Mouse (Mus musculus): ENCODE measurements around the gene Wdr35.
"Not testable (repeated sequence)": the region's sequence is repeated elsewhere in the genome, so short reads cannot be mapped to it uniquely, and the experiment has no call there.

The Wdr35 gene

GRCm38 (mm10) chr12:9007146-9007545 lies 33.5 kb downstream of the Wdr35 start:
- DNase-seq (ENCODE audit: low spot score in 2 of 2), result no peak

- DNase-seq (ENCODE audit: low spot score in 2 of 2), result no peak
Observed at GRCm38 (mm10) chr12:9007811-9008210, 34.1 kb downstream of the Wdr35 start.

GRCm38 (mm10) chr12:9010311-9010710 lies 36.6 kb downstream of the Wdr35 start:
- no peak for DNase-seq (ENCODE audit: low spot score in 2 of 2)

GRCm38 (mm10) chr12:9016376-9016775 lies 42.7 kb downstream of the Wdr35 start:
- no peak for DNase-seq (ENCODE audit: low spot score in 2 of 2)

GRCm38 (mm10) chr12:9020431-9020830 lies 46.7 kb downstream of the Wdr35 start:
- DNase-seq (ENCODE audit: low spot score in 2 of 2), result no peak

- DNase-seq (ENCODE audit: low spot score in 2 of 2), result no peak
Observed at GRCm38 (mm10) chr12:9020986-9021385, 47.3 kb downstream of the Wdr35 start.

GRCm38 (mm10) chr12:9023031-9023430 lies 49.3 kb downstream of the Wdr35 start:
- no peak for DNase-seq (ENCODE audit: low spot score in 2 of 2)

GRCm38 (mm10) chr12:9024071-9024470 lies 50.4 kb downstream of the Wdr35 start:
- DNase-seq (ENCODE audit: low spot score in 2 of 2), result no peak

- no peak for DNase-seq (ENCODE audit: low spot score in 2 of 2)
Observed at GRCm38 (mm10) chr12:9024736-9025135, 51.0 kb downstream of the Wdr35 start.

- no peak for DNase-seq (ENCODE audit: low spot score in 2 of 2)
Observed at GRCm38 (mm10) chr12:9026843-9027242, 53.2 kb downstream of the Wdr35 start.

- not testable (repeated sequence) for DNase-seq (ENCODE audit: low spot score in 2 of 2)
Observed at GRCm38 (mm10) chr12:9028816-9029215, 55.1 kb downstream of the Wdr35 start.

- no peak for DNase-seq (ENCODE audit: low spot score in 2 of 2)
Observed at GRCm38 (mm10) chr12:9029506-9029887, 55.8 kb downstream of the Wdr35 start.

- DNase-seq (ENCODE audit: low spot score in 2 of 2), result peak; percentile 88 to 91
Observed at GRCm38 (mm10) chr12:9029888-9030723, 56.4 kb downstream of the Wdr35 start, which contains the start of gene Ttc32. TSS of gene Ttc32 (plus strand) at chr12:9029997.

GRCm38 (mm10) chr12:9031166-9031565 lies 57.5 kb downstream of the Wdr35 start:
- DNase-seq (ENCODE audit: low spot score in 2 of 2), result no peak

- no peak for DNase-seq (ENCODE audit: low spot score in 2 of 2)
Observed at GRCm38 (mm10) chr12:9033140-9033539, 59.4 kb downstream of the Wdr35 start.

- no peak for DNase-seq (ENCODE audit: low spot score in 2 of 2)
Observed at GRCm38 (mm10) chr12:9036409-9036808, 62.7 kb downstream of the Wdr35 start.

GRCm38 (mm10) chr12:9040177-9040576 lies 66.5 kb downstream of the Wdr35 start:
- DNase-seq (ENCODE audit: low spot score in 2 of 2), result no peak

GRCm38 (mm10) chr12:9040686-9041085 lies 67.0 kb downstream of the Wdr35 start:
- no peak for DNase-seq (ENCODE audit: low spot score in 2 of 2)

- DNase-seq (ENCODE audit: low spot score in 2 of 2), result no peak
Observed at GRCm38 (mm10) chr12:9042316-9042715, 68.6 kb downstream of the Wdr35 start.

- DNase-seq (ENCODE audit: low spot score in 2 of 2), result no peak
Observed at GRCm38 (mm10) chr12:9042759-9043158, 69.1 kb downstream of the Wdr35 start.

- DNase-seq (ENCODE audit: low spot score in 2 of 2), result no peak
Observed at GRCm38 (mm10) chr12:9044666-9045065, 71.0 kb downstream of the Wdr35 start.

GRCm38 (mm10) chr12:9046674-9047073 lies 73.0 kb downstream of the Wdr35 start:
- DNase-seq (ENCODE audit: low spot score in 2 of 2), result no peak

GRCm38 (mm10) chr12:9048090-9048489 lies 74.4 kb downstream of the Wdr35 start:
- DNase-seq (ENCODE audit: low spot score in 2 of 2), result no peak

- no peak for DNase-seq (ENCODE audit: low spot score in 2 of 2)
Observed at GRCm38 (mm10) chr12:9050824-9051223, 77.1 kb downstream of the Wdr35 start.
